Mouse (Mus musculus): Measurements from ENCODE around the gene Ecsit. TPM values are rescaled to one million over a fixed set of nuclear protein-coding genes. Genes with fewer than 3 reads are reported as not detected.

Ecsit gene
- polyA plus RNA-seq, 1 experiment from 2014 or later = 56.2 TPM

DNA sequence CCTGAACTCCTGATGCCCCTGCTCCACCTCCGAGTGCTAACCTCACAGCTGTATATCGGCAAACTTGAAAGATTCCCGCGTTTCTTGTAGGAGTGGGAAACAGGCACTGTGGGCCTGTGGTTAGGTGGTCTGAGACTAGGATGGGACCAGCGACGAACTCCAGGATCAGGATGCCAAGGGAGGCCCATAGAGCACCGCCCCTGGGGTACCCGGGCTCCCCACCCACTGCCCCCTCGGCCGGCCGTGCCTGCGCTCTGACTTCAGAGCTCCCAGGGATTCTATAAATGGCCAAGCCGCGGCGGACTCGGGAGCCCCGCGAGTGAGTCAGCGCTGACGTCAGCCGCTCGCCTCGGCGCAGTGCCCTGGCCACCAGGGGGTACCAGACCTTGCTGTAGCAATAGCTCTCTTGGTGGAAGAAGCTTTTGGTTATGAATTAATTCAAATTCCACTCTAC, 10.6 kb upstream of the Ecsit start:
- Histone ChIP-seq H3K9me3 (replicated peaks; ENCODE audit: low read length) (no peaks in the 10 kb centered on the region), H3K4me3 (replicated peaks; ENCODE audit: low read depth, low read length) (peak overlapping the region; percentile 27), H3K4me1 (replicated peaks; ENCODE audit: insufficient read depth, low read length) (0 out of 2 replicates have a peak, but pooled peaks cover 4% of the 10 kb centered on the region), H3K9ac (ENCODE audit: low read depth, low read length) (peak overlapping the region; percentile 51), H3K36me3 (ENCODE audit: insufficient read depth, low read length) (no peaks in the 10 kb centered on the region), H3K27ac (no peak overlapping the region), H3K27me3 (ENCODE audit: insufficient read depth, low read length) (peaks cover 17% of the 10 kb centered on the region), H3K4me2 (ENCODE audit: low read length) (peak overlapping the region; percentile 73)
- peak; percentile 70 for DNase-seq (ENCODE audit: low spot score)
- peak; percentile 78 for ATAC-seq (replicated peaks; ENCODE audit: low FRiP score, low read depth)
- TF ChIP-seq CTCF (IDR thresholded peaks at IDR 0.05; ENCODE audit: low read depth) = peak; percentile 81
- WGBS = 1% methylated on average over 24 of the region's 24 CpGs

DNA sequence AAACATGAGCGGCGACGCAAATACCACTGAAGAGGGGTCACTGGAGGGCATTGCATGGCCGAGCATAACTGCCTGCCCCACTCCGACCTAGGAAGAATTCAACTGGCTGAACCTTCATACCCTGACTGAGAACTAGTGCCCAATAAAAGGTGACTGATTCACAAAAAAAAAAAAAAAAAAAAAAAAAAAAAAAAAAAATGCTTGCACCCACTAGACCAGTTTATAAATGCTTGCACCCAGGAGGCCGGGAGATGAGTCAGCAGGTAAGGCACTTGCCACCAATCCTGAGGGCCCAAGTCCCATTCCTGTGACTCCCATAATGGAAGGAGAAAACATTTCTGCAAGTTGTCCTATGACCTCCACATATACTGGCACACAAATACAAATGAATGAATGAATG, 7.5 kb upstream of the Ecsit start:
- no peak for ATAC-seq (replicated peaks; ENCODE audit: low FRiP score, low read depth)
- Histone ChIP-seq H3K9ac (ENCODE audit: low read depth, low read length) (no peak overlapping the region), H3K4me3 (replicated peaks; ENCODE audit: low read depth, low read length) (no peak overlapping the region), H3K27me3 (ENCODE audit: insufficient read depth, low read length) (peaks cover 2% of the 10 kb centered on the region; the same call in 1 of the 2 replicates), H3K4me2 (ENCODE audit: low read length) (no peak overlapping the region), H3K9me3 (replicated peaks; ENCODE audit: low read length) (no peaks in the 10 kb centered on the region), H3K36me3 (ENCODE audit: insufficient read depth, low read length) (no peaks in the 10 kb centered on the region), H3K4me1 (replicated peaks; ENCODE audit: insufficient read depth, low read length) (0 out of 2 replicates have a peak, but pooled peaks cover 4% of the 10 kb centered on the region), H3K27ac (no peak overlapping the region)
- DNase-seq (ENCODE audit: low spot score) = no peak
- no peak for TF ChIP-seq CTCF (IDR thresholded peaks at IDR 0.05; ENCODE audit: low read depth)
- 77% methylated on average over 6 of the region's 6 CpGs for WGBS

DNA sequence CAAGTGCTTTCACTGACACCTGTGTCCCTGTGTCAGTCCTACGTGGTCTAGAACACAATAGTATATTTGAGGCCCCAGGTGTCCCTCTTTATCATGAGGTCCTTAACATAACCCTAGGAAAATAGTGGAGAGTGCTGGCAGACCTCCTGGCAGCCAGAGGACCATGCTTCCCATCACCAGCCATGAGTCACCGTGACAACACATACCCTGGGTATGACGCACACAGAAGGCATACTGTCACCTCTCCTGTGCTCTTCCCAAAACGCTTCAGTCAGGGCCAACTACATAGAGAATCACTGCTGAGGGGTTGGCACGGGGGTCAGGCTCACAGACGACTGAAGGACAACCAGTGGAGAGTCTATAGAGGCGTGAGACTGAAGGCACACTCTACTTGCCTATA, 4.7 kb upstream of the Ecsit start:
- 85% methylated on average over 7 of the region's 7 CpGs for WGBS
- Histone ChIP-seq H3K4me2 (ENCODE audit: low read length) (no peak overlapping the region), H3K9me3 (replicated peaks; ENCODE audit: low read length) (no peaks in the 10 kb centered on the region), H3K36me3 (ENCODE audit: insufficient read depth, low read length) (no peaks in the 10 kb centered on the region), H3K9ac (ENCODE audit: low read depth, low read length) (no peak overlapping the region), H3K4me3 (replicated peaks; ENCODE audit: low read depth, low read length) (no peak overlapping the region), H3K27ac (no peak overlapping the region), H3K4me1 (replicated peaks; ENCODE audit: insufficient read depth, low read length) (no peaks in the 10 kb centered on the region), H3K27me3 (ENCODE audit: insufficient read depth, low read length) (no peaks in the 10 kb centered on the region)
- ATAC-seq (replicated peaks; ENCODE audit: low FRiP score, low read depth) = no peak
- DNase-seq (ENCODE audit: low spot score) = no peak
- TF ChIP-seq CTCF (IDR thresholded peaks at IDR 0.05; ENCODE audit: low read depth) = no peak

DNA sequence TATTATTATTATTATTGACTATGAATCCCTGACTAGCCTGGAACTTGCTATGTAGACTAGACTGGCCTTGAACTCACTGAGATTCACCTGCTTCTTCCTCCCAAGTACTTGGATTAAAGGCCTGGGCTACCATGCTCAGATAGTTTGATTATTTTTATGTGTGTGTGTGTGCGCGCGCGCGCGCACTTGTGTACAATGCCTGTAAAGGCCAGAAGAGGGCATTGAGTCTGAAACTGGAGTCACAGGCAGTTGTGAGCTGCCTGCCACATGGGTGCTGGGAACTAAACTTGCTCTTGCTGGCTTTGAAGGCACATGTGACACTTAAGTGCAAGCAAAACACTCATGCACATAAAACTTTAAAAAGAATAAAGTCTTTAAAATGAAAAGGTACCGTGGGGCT, 4.0 kb upstream of the Ecsit start:
- H3K36me3 ChIP-seq (ENCODE audit: insufficient read depth, low read length) = no peaks in the 10 kb centered on the region
- DNase-seq (ENCODE audit: low spot score) = no peak
- no peaks in the 10 kb centered on the region for H3K27me3 ChIP-seq (ENCODE audit: insufficient read depth, low read length)
- no peak for TF ChIP-seq CTCF (IDR thresholded peaks at IDR 0.05; ENCODE audit: low read depth)
- H3K4me2 ChIP-seq (ENCODE audit: low read length) = no peak overlapping the region
- 94% methylated on average over 7 of the region's 7 CpGs for WGBS
- no peak overlapping the region for H3K4me3 ChIP-seq (replicated peaks; ENCODE audit: low read depth, low read length)
- H3K27ac ChIP-seq = no peak overlapping the region
- ATAC-seq (replicated peaks; ENCODE audit: low FRiP score, low read depth) = no peak
- no peaks in the 10 kb centered on the region for H3K9me3 ChIP-seq (replicated peaks; ENCODE audit: low read length)
- H3K9ac ChIP-seq (ENCODE audit: low read depth, low read length) = no peak overlapping the region
- no peaks in the 10 kb centered on the region for H3K4me1 ChIP-seq (replicated peaks; ENCODE audit: insufficient read depth, low read length)

DNA sequence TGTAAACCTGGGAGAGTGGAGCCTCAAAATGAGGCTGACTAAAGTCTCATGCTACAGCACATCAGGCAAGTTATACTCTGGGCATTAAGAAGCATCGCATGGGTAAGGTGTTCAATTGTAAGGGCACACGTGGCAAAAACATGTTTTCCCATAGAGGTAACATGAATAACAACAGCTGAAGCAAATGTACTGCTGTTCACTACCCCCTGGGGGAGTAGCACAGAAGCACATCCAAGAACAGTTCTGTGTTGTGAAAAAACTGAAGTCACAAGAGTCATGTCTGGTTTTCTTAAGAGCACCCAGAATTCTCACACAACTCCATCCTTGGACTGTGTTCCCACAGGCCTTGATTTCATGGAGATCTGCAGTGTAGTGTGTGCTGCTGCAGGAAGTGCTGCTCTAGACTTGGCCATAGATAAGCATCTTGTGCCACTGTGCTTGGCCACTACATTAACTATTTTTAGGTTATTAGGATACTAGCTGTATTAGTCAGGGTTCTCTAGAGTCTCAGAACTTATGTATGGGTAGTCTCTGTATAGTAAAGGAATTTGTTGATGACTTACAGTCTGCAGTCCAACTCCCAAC, 1.9 kb upstream of the Ecsit start:
- no peak for ATAC-seq (replicated peaks; ENCODE audit: low FRiP score, low read depth)
- 86% methylated on average over 2 of the region's 2 CpGs for WGBS
- no peak overlapping the region for H3K4me2 ChIP-seq (ENCODE audit: low read length)
- H3K9me3 ChIP-seq (replicated peaks; ENCODE audit: low read length) = no peaks in the 10 kb centered on the region
- no peaks in the 10 kb centered on the region for H3K27me3 ChIP-seq (ENCODE audit: insufficient read depth, low read length)
- no peak for DNase-seq (ENCODE audit: low spot score)
- no peak overlapping the region for H3K9ac ChIP-seq (ENCODE audit: low read depth, low read length)
- no peaks in the 10 kb centered on the region for H3K4me1 ChIP-seq (replicated peaks; ENCODE audit: insufficient read depth, low read length)
- no peak overlapping the region for H3K4me3 ChIP-seq (replicated peaks; ENCODE audit: low read depth, low read length)
- no peaks in the 10 kb centered on the region for H3K36me3 ChIP-seq (ENCODE audit: insufficient read depth, low read length)
- H3K27ac ChIP-seq = no peak overlapping the region
- TF ChIP-seq CTCF (IDR thresholded peaks at IDR 0.05; ENCODE audit: low read depth) = no peak

DNA sequence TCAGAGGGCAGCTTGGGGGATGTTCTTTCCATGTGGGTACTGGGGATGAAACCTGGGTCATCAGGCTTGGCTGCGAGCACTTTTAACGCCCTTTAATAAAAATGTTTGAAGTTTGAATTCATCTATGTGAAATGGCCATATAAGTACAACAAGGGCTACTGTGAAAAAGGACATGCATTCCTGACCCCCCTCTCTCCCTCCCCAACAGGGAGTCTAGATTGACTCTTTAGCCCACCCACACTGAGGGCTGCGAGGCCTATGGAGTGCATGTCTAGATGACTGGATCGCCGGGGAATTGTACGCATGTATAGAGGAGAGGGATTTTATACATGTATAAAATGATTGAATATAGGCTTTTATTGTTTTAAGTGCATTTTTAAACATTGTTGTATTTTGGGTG, 774 bp upstream of the Ecsit start:
- Histone ChIP-seq H3K36me3 (ENCODE audit: insufficient read depth, low read length) (no peaks in the 10 kb centered on the region), H3K9me3 (replicated peaks; ENCODE audit: low read length) (no peaks in the 10 kb centered on the region), H3K27me3 (ENCODE audit: insufficient read depth, low read length) (no peaks in the 10 kb centered on the region), H3K27ac (peak overlapping the region; percentile 77), H3K4me3 (replicated peaks; ENCODE audit: low read depth, low read length) (peak overlapping the region; percentile 67), H3K4me1 (replicated peaks; ENCODE audit: insufficient read depth, low read length) (no peaks in the 10 kb centered on the region), H3K9ac (ENCODE audit: low read depth, low read length) (peak overlapping the region; percentile 63), H3K4me2 (ENCODE audit: low read length) (peak overlapping the region; percentile 64)
- TF ChIP-seq CTCF (IDR thresholded peaks at IDR 0.05; ENCODE audit: low read depth) = no peak
- ATAC-seq (replicated peaks; ENCODE audit: low FRiP score, low read depth) (no peak), DNase-seq (ENCODE audit: low spot score) (peak; percentile 56)
- WGBS = 51% methylated on average over 6 of the region's 6 CpGs

DNA sequence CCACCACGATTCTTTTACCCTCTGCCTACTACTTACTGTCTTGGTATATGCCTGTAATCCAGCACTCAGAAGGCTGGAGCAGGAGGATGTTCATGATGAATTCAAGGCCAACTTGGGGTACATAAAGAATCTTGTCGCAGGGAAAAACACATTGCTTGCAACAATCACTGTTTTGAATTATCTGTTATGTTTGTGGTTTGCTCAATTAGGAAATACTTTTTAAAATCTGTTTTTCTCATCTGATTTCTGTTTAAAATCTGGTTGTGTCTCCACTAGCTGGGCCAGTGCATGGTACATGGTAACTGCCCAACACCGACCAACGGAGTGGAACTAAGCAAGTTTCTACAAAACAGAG, 594 bp downstream of the Ecsit start:
- no peak for TF ChIP-seq CTCF (IDR thresholded peaks at IDR 0.05; ENCODE audit: low read depth)
- peak overlapping the region; percentile 63 for H3K9ac ChIP-seq (ENCODE audit: low read depth, low read length)
- no peaks in the 10 kb centered on the region for H3K27me3 ChIP-seq (ENCODE audit: insufficient read depth, low read length)
- H3K9me3 ChIP-seq (replicated peaks; ENCODE audit: low read length) = no peaks in the 10 kb centered on the region
- 0 out of 2 replicates have a peak, but pooled peaks cover 4% of the 10 kb centered on the region for H3K36me3 ChIP-seq (ENCODE audit: insufficient read depth, low read length)
- H3K27ac ChIP-seq = peak overlapping the region; percentile 77
- no peak for DNase-seq (ENCODE audit: low spot score)
- no peaks in the 10 kb centered on the region for H3K4me1 ChIP-seq (replicated peaks; ENCODE audit: insufficient read depth, low read length)
- 28% methylated on average over 4 of the region's 4 CpGs for WGBS
- peak overlapping the region; percentile 67 for H3K4me3 ChIP-seq (replicated peaks; ENCODE audit: low read depth, low read length)
- H3K4me2 ChIP-seq (ENCODE audit: low read length) = peak overlapping the region; percentile 64
- no peak for ATAC-seq (replicated peaks; ENCODE audit: low FRiP score, low read depth)
